Mouse (Mus musculus) thymus, adult 2 months (tissue): ENCODE measurements around the gene Abhd6. TPM values are rescaled to one million over a fixed set of nuclear protein-coding genes. Genes with fewer than 3 reads are reported as not detected.

ENCODE experiments used
- DNase-seq: peaks from one replicate; pipeline ENCODE4 v3.0.0; 2021
- H3K27ac ChIP-seq: fragments of 200-500 bp; 2 replicates; pipeline ENCODE4 v1.5.1; 2012; ENCODE audit warnings: low read length, control low read depth; ENCODE audit not compliant: control insufficient read depth, insufficient read depth
- H3K27me3 ChIP-seq: fragments of 200-500 bp; 2 replicates; pipeline ENCODE4 v1.6.1; 2012; ENCODE audit warnings: mild to moderate bottlenecking, low read length, moderate library complexity, mixed read lengths; ENCODE audit not compliant: control insufficient read depth, insufficient read depth
- H3K36me3 ChIP-seq: fragments of 200-500 bp; 2 replicates; pipeline ENCODE4 v1.6.1; 2012; ENCODE audit warnings: mild to moderate bottlenecking, low read length, moderate library complexity; ENCODE audit not compliant: control insufficient read depth, insufficient read depth
- H3K4me1 ChIP-seq: fragments of 200-500 bp; replicated peaks from 2 replicates; pipeline ENCODE4 v1.6.1; 2012; ENCODE audit warnings: low read length; ENCODE audit not compliant: control insufficient read depth, insufficient read depth
- H3K4me3 ChIP-seq: fragments of 200-500 bp; 2 replicates; pipeline ENCODE4 v1.5.1; 2012; ENCODE audit warnings: mild to moderate bottlenecking, low read length, control low read depth, moderate library complexity; ENCODE audit not compliant: control insufficient read depth, insufficient read depth
- CTCF ChIP-seq: fragments of 200-500 bp; IDR thresholded peaks from 2 replicates; pipeline ENCODE4 v1.5.1; 2012; ENCODE audit warnings: mild to moderate bottlenecking, control low read depth, low read length, moderate library complexity, borderline replicate concordance; ENCODE audit not compliant: control insufficient read depth, poor library complexity, insufficient read depth; ENCODE audit errors: extremely low read depth
- POLR2A ChIP-seq: fragments of 200-500 bp; IDR thresholded peaks from 2 replicates; pipeline ENCODE4 v1.6.1; 2012; ENCODE audit warnings: mild to moderate bottlenecking, low read length, control low read depth, moderate library complexity; ENCODE audit not compliant: control insufficient read depth, poor library complexity, insufficient read depth; ENCODE audit errors: extremely low read depth
- WGBS: fragments of 180-500 bp; shearing (Covaris S2); methylation state at CpG from one replicate; pipeline ENCODE4 v1.1.7; 2018; 5-methylcytosine and 5-hydroxymethylcytosine counted together
- polyA plus RNA-seq: library from polyadenylated mRNA; depleted of rRNA; stranded (reverse); fragments of >200 nt; gene quantifications from 2 replicates; pipeline ENCODE4 v1.2.3, GENCODE M21; 2012

Abhd6 gene
- polyA plus RNA-seq, 1 experiment: 18.1 TPM

DNA sequence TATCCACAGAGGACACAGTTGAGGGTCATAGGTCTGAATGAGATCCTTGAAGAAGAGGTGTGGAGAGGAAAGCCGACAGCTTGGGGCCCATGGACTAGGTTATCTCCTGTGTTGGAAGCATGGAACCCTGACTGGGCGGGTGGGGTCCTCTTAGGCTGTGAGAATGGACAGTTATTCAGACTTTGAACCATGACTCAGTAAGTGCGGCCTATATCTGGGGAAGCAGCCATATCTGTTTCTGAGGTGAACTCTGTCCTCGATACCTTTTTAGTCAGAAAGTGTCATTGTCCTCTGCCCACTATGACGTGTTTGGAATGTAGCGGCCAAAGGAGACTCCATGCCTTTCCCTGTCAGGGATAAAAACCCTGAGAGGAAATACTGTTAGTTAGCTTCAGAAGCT, 44.1 kb downstream of the Abhd6 start:
- DNase-seq: no peak
- Histone ChIP-seq H3K36me3 (no peaks in the 10 kb centered on the region), H3K27me3 (no peaks in the 10 kb centered on the region), H3K4me1 (no peaks in the 10 kb centered on the region), H3K4me3 (no peak overlapping the region), H3K27ac (no peak overlapping the region)
- TF ChIP-seq POLR2A: no peak
- no peak for TF ChIP-seq CTCF
- WGBS: 98% methylated on average over 6 of the region's 6 CpGs

DNA sequence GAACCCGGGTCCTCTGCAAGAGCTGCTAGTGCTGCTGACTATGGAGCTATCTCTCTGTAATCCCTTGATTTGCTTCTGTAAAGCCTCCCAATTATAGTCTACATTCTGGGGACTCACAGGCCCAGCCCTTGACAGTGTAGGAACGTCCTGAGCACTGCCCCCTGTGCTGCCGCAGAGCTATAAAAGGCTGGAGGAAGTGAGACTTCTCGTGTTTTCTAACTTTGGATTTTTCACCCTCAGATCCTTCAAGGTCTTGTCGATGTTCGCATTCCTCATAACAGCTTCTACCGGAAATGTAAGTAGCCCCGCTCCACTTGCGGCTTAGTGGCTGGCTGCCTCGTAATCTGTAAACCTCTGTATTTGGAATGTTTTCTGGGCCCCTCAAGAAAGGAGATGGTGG, 46.6 kb downstream of the Abhd6 start:
- no peak for DNase-seq
- Histone ChIP-seq H3K27ac (no peak overlapping the region), H3K4me1 (no peaks in the 10 kb centered on the region), H3K27me3 (no peaks in the 10 kb centered on the region), H3K36me3 (no peaks in the 10 kb centered on the region), H3K4me3 (no peak overlapping the region)
- 91% methylated on average over 10 of the region's 10 CpGs for WGBS
- TF ChIP-seq POLR2A (no peak), CTCF (no peak)

GRCm38 (mm10) chr14:8051869-8052268, 49.2 kb downstream of the Abhd6 start:
- 93% methylated on average over 2 of the region's 2 CpGs for WGBS
- no peak overlapping the region for H3K27ac ChIP-seq
- no peaks in the 10 kb centered on the region for H3K27me3 ChIP-seq
- no peak overlapping the region for H3K4me3 ChIP-seq
- TF ChIP-seq CTCF (no peak), POLR2A (no peak)
- no peaks in the 10 kb centered on the region for H3K4me1 ChIP-seq
- DNase-seq: no peak
- H3K36me3 ChIP-seq: no peaks in the 10 kb centered on the region

DNA sequence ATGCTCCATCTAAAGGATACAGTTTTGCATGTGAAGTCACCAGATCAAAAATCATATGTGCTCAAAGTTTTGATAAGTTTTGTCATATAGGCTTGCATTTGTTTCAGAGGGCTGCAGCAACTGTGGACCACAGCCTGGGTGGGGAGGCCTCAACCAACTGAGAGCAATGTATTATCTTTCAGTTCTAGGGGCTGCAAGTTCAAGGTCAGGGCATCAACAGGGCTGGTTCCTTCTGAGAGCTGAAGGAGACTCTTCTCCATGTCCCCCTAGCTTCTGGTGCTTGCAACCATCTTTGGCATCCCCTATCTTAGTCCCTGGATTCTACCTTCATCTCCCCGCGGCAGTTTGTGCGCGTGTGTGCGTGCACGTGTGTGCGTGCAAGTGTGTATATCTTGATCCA, 50.0 kb downstream of the Abhd6 start:
- 98% methylated on average over 7 of the region's 7 CpGs for WGBS
- H3K27me3 ChIP-seq: no peaks in the 10 kb centered on the region
- DNase-seq: no peak
- H3K4me3 ChIP-seq: no peak overlapping the region
- H3K36me3 ChIP-seq: no peaks in the 10 kb centered on the region
- no peak for TF ChIP-seq CTCF
- TF ChIP-seq POLR2A: no peak
- H3K4me1 ChIP-seq: no peaks in the 10 kb centered on the region
- H3K27ac ChIP-seq: no peak overlapping the region

DNA sequence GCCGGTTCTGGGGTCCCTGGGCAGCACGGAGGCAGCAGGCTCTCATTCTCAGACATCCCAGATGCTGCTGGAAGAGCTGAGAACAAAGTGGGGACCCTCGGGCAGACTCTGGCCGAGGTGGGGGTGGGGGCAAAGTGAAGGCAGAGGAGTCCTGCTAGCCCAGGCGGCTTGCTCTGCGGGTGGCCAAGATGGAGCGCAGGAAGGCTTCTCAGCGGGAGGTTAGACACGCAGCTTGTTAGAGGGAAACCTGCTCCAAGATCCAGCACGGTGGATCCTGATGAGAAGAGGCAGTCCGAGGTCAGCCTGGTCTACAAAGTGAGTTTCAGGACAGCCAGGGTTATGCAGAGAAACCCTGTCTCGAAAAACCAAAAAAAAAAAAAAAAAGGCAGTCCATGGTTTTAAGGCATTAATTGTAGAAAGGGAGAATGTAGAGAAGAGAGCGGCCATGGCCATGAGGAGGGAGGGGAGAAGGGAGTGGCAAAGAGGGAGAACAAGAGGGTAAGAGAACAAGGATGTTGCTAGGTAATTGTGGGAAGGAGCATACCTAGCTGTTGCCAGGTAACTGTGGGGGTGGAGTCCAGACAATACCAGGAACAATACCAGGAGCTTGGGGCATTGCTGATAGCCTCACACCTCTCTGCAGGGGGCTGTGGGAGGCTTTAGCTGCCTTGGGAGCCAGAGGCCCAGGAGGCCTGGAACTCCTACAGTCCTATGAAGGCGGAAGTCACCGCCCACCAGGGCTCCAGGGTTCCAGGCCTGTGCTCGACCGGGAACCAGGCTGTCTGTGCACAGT, 51.8 kb downstream of the Abhd6 start:
- H3K4me3 ChIP-seq: no peak overlapping the region
- no peak for TF ChIP-seq CTCF
- TF ChIP-seq POLR2A: no peak
- 92% methylated on average over 17 of the region's 17 CpGs for WGBS
- no peaks in the 10 kb centered on the region for H3K4me1 ChIP-seq
- H3K36me3 ChIP-seq: no peaks in the 10 kb centered on the region
- no peak for DNase-seq
- H3K27ac ChIP-seq: no peak overlapping the region
- no peaks in the 10 kb centered on the region for H3K27me3 ChIP-seq

DNA sequence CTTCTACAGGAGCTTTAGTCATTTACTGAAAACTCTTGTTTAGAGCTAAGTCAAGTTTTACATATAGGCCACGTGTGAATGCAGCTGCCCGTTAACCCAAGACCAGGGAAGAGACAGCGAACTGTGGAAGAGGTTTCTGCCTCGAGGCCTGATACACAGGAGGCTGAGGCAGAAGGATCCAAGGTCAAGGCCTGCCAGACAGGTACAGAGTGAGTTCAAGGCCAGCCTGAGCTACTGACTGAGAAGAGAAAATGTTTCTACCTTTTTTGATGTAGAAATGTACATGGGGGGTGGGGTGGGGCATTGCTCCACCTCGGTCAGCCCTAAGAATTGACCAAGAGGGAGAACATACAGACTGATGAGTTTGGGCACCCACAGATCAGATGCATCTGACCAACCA, 53.4 kb downstream of the Abhd6 start:
- no peak overlapping the region for H3K27ac ChIP-seq
- H3K4me3 ChIP-seq: no peak overlapping the region
- DNase-seq: no peak
- TF ChIP-seq CTCF: no peak
- WGBS: 93% methylated on average over 5 of the region's 5 CpGs
- H3K36me3 ChIP-seq: no peaks in the 10 kb centered on the region
- no peaks in the 10 kb centered on the region for H3K27me3 ChIP-seq
- H3K4me1 ChIP-seq: no peaks in the 10 kb centered on the region

- TF ChIP-seq POLR2A (no peak), CTCF (no peak)
- H3K36me3 ChIP-seq: no peaks in the 10 kb centered on the region
- DNase-seq: no peak
- no peak overlapping the region for H3K4me3 ChIP-seq
- H3K27ac ChIP-seq: no peak overlapping the region
- 96% methylated on average over 7 of the region's 7 CpGs for WGBS
- peaks cover 3% of the 10 kb centered on the region; the same call in 1 of the 2 replicates for H3K4me1 ChIP-seq
- H3K27me3 ChIP-seq: no peaks in the 10 kb centered on the region
These were observed 57.2 kb downstream of the Abhd6 start for GRCm38 (mm10) chr14:8059938-8060337.

DNA sequence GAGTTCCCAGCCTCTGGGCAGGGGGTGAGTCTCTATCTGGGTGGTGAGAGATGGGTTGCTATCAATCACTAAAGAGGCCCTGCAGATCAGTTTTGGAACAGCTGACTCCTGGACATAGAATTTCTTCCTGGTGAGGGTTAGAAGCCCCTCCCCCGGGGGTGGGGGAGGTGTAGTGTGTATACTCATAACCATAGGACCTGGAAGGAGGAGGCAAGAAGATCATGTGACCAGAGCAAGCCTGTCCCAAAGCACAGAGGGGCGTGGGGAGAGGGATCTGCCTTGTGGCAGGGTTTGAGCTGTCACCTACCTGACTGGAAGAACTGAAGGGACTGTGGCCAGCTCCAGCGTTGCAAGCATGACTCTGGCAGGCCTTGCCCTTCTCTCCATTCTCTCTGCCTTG, 59.4 kb downstream of the Abhd6 start:
- Histone ChIP-seq H3K27ac (no peak overlapping the region), H3K4me1 (peaks cover 3% of the 10 kb centered on the region; the same call in 1 of the 2 replicates), H3K36me3 (no peaks in the 10 kb centered on the region), H3K27me3 (no peaks in the 10 kb centered on the region), H3K4me3 (no peak overlapping the region)
- WGBS: 56% methylated on average over 3 of the region's 3 CpGs
- TF ChIP-seq POLR2A (no peak), CTCF (no peak)
- no peak for DNase-seq
